Mouse (Mus musculus) forebrain, embryonic 11.5 days (tissue): ENCODE results near the gene Sec11a. TPM values are rescaled to one million over a fixed set of nuclear protein-coding genes. Genes with fewer than 3 reads are reported as not detected.

Experiments
- ATAC-seq: fragments of 200-750 bp; cut with Nextera tagmentation; replicated peaks from 2 replicates; pipeline ENCODE4 v1.8.0; 2017; ENCODE audit warnings: moderate TSS enrichment; ENCODE audit not compliant: low FRiP score
- DNase-seq: peaks from one replicate; pipeline ENCODE4 v3.0.0-alpha.2; 2017; ENCODE audit warnings: low spot score
- H3K27ac ChIP-seq: fragments of 300-500 bp; sonication (generic); 2 replicates; pipeline ENCODE4 v1.5.1; 2014; ENCODE audit warnings: low read depth, low read length
- H3K27me3 ChIP-seq: fragments of 300-500 bp; sonication (generic); 2 replicates; pipeline ENCODE4 v1.6.1; 2014; ENCODE audit warnings: mild to moderate bottlenecking, low read length, mixed read lengths; ENCODE audit not compliant: control insufficient read depth, insufficient read depth
- H3K36me3 ChIP-seq: fragments of 300-500 bp; sonication (generic); 2 replicates; pipeline ENCODE4 v1.6.1; 2014; ENCODE audit warnings: mild to moderate bottlenecking, low read length, moderate library complexity, mixed read lengths; ENCODE audit not compliant: control insufficient read depth, insufficient read depth
- H3K4me1 ChIP-seq: fragments of 300-500 bp; sonication (generic); replicated peaks from 2 replicates; pipeline ENCODE4 v1.6.1; 2014; ENCODE audit warnings: low read length, mixed read lengths; ENCODE audit not compliant: control insufficient read depth, insufficient read depth
- H3K4me2 ChIP-seq: fragments of 300-500 bp; sonication (generic); 2 replicates; pipeline ENCODE4 v1.6.1; 2014; ENCODE audit warnings: low read depth, mild to moderate bottlenecking, low read length, moderate library complexity, mixed read lengths; ENCODE audit not compliant: severe bottlenecking
- H3K4me3 ChIP-seq: fragments of 300-500 bp; sonication (generic); 2 replicates; pipeline ENCODE4 v1.5.1; 2014; ENCODE audit warnings: low read depth, low read length
- H3K9ac ChIP-seq: fragments of 300-500 bp; sonication (generic); 2 replicates; pipeline ENCODE4 v1.6.1; 2014; ENCODE audit warnings: low read length
- H3K9me3 ChIP-seq: fragments of 300-500 bp; sonication (generic); 2 replicates; pipeline ENCODE4 v1.6.1; 2016; ENCODE audit warnings: low read length, mixed read lengths; ENCODE audit not compliant: control insufficient read depth
- WGBS: fragments of 180-500 bp; shearing (Covaris S2); extraction: QIAGEN DNeasy Blood & Tissue Kit; methylation state at CpG from one replicate; pipeline ENCODE4 v1.1.7; 2014; 5-methylcytosine and 5-hydroxymethylcytosine counted together
- polyA plus RNA-seq: library from polyadenylated mRNA; unstranded; fragments of >200 nt; fragmentation: Nextera tagmentation; extraction: Ambion mirVana; gene quantifications from 2 replicates; pipeline ENCODE4 v1.2.1, GENCODE M21; 2014

Gene Sec11a
- 169 and 201 TPM in 2 replicates for polyA plus RNA-seq

GRCm38 (mm10) chr7:80947445-80948350 lies at the start of gene Sec11a:
Gene Sec11a, minus strand, starts transcription at chr7:80947780.
- Histone ChIP-seq H3K36me3 (no peaks in the 10 kb centered on the region), H3K27me3 (no peaks in the 10 kb centered on the region), H3K4me3 (peak within 1 kb of the TSS; percentile 74), H3K4me1 (peaks cover 3% of the 10 kb centered on the region; the same call in 1 of the 2 replicates), H3K4me2 (peak within 1 kb of the TSS; percentile 78), H3K27ac (peak within 1 kb of the TSS; percentile 93), H3K9me3 (no peaks in the 10 kb centered on the region), H3K9ac (peak within 1 kb of the TSS; percentile 87)
- ATAC-seq = peak; percentile 100
- peak; percentile 94 for DNase-seq
- 2% methylated on average over 44 of the region's 44 CpGs for WGBS

GRCm38 (mm10) chr7:80995266-80996146 lies 47.9 kb upstream of the Sec11a start:
- Histone ChIP-seq H3K4me2 (no peak overlapping the region), H3K9ac (no peak overlapping the region), H3K4me3 (no peak overlapping the region), H3K9me3 (no peaks in the 10 kb centered on the region), H3K27ac (no peak overlapping the region), H3K4me1 (peaks cover 10% of the 10 kb centered on the region; the same call in 1 of the 2 replicates), H3K36me3 (no peaks in the 10 kb centered on the region), H3K27me3 (no peaks in the 10 kb centered on the region)
- 71% methylated on average over 3 of the region's 3 CpGs for WGBS
- DNase-seq (no peak), ATAC-seq (no peak)

- no peaks in the 10 kb centered on the region for H3K36me3 ChIP-seq
- DNase-seq (no peak), ATAC-seq (no peak)
- no peaks in the 10 kb centered on the region for H3K27me3 ChIP-seq
- H3K4me1 ChIP-seq = peaks cover 10% of the 10 kb centered on the region; the same call in 1 of the 2 replicates
- peak overlapping the region; percentile 75 for H3K4me2 ChIP-seq
- no peaks in the 10 kb centered on the region for H3K9me3 ChIP-seq
- 45% methylated on average over 6 of the region's 6 CpGs for WGBS
- H3K4me3 ChIP-seq = peak overlapping the region; percentile 62
- H3K27ac ChIP-seq = no peak overlapping the region
- peak overlapping the region; percentile 97 for H3K9ac ChIP-seq
Observed at GRCm38 (mm10) chr7:80994663-80995005, 47.1 kb upstream of the Sec11a start.

- H3K4me2 ChIP-seq = peak overlapping the region; percentile 75
Observed at GRCm38 (mm10) chr7:80993834-80994662, 46.5 kb upstream of the Sec11a start.

GRCm38 (mm10) chr7:80992980-80993833 lies 45.6 kb upstream of the Sec11a start, which contains the start of gene Zfp592:
Gene Zfp592, plus strand, starts transcription at chr7:80993681.
- DNase-seq = peak; percentile 93

More at GRCm38 (mm10) chr7:80993834-80994662, 46.5 kb upstream of the Sec11a start:
- Histone ChIP-seq H3K9me3 (no peaks in the 10 kb centered on the region), H3K4me1 (peaks cover 10% of the 10 kb centered on the region; the same call in 1 of the 2 replicates), H3K27me3 (no peaks in the 10 kb centered on the region), H3K27ac (peak overlapping the region; percentile 91), H3K36me3 (no peaks in the 10 kb centered on the region), H3K4me3 (peak overlapping the region; percentile 62), H3K9ac (peak overlapping the region; percentile 97)
- DNase-seq (peak; percentile 91), ATAC-seq (peak; percentile 92)
- 2% methylated on average over 46 of the region's 58 CpGs for WGBS

GRCm38 (mm10) chr7:80992631-80992979 lies 45.0 kb upstream of the Sec11a start:
- DNase-seq = no peak
- peak overlapping the region; percentile 91; the same call in 1 of the 2 replicates for H3K27ac ChIP-seq
- H3K4me3 ChIP-seq = peak overlapping the region; percentile 62
- peak overlapping the region; percentile 75 for H3K4me2 ChIP-seq
- H3K9me3 ChIP-seq = no peaks in the 10 kb centered on the region
- no peaks in the 10 kb centered on the region for H3K27me3 ChIP-seq
- WGBS = 2% methylated on average over 12 of the region's 12 CpGs
- ATAC-seq = no peak
- H3K4me1 ChIP-seq = peaks cover 10% of the 10 kb centered on the region; the same call in 1 of the 2 replicates
- H3K9ac ChIP-seq = peak overlapping the region; percentile 97
- no peaks in the 10 kb centered on the region for H3K36me3 ChIP-seq

More at GRCm38 (mm10) chr7:80992980-80993833, 45.6 kb upstream of the Sec11a start, which contains the start of gene Zfp592:
- peak; percentile 91 for ATAC-seq
- peak within 1 kb of the TSS; percentile 97 for H3K9ac ChIP-seq
- 0% methylated on average over 61 of the region's 102 CpGs for WGBS
- H3K4me1 ChIP-seq = peaks cover 10% of the 10 kb centered on the region; the same call in 1 of the 2 replicates
- H3K36me3 ChIP-seq = no peaks in the 10 kb centered on the region
- peak within 1 kb of the TSS; percentile 75 for H3K4me2 ChIP-seq
- H3K4me3 ChIP-seq = peak within 1 kb of the TSS; percentile 62
- H3K27me3 ChIP-seq = no peaks in the 10 kb centered on the region
- peak within 1 kb of the TSS; percentile 91 for H3K27ac ChIP-seq
- H3K9me3 ChIP-seq = no peaks in the 10 kb centered on the region

GRCm38 (mm10) chr7:80992063-80992462 lies 44.5 kb upstream of the Sec11a start:
- DNase-seq = no peak
- peak overlapping the region; percentile 97 for H3K9ac ChIP-seq
- ATAC-seq = no peak
- H3K9me3 ChIP-seq = no peaks in the 10 kb centered on the region
- peaks cover 10% of the 10 kb centered on the region; the same call in 1 of the 2 replicates for H3K4me1 ChIP-seq
- 83% methylated on average over 6 of the region's 6 CpGs for WGBS
- no peaks in the 10 kb centered on the region for H3K36me3 ChIP-seq
- peak overlapping the region; percentile 75 for H3K4me2 ChIP-seq
- no peak overlapping the region for H3K27ac ChIP-seq
- H3K4me3 ChIP-seq = peak overlapping the region; percentile 62
- H3K27me3 ChIP-seq = no peaks in the 10 kb centered on the region
